Mouse (Mus musculus): ENCODE results near the gene Slx1b.
"Not testable (repeated sequence)": the region's sequence is repeated elsewhere in the genome, so short reads cannot be mapped to it uniquely, and the experiment has no call there.

Gene Slx1b

DNA sequence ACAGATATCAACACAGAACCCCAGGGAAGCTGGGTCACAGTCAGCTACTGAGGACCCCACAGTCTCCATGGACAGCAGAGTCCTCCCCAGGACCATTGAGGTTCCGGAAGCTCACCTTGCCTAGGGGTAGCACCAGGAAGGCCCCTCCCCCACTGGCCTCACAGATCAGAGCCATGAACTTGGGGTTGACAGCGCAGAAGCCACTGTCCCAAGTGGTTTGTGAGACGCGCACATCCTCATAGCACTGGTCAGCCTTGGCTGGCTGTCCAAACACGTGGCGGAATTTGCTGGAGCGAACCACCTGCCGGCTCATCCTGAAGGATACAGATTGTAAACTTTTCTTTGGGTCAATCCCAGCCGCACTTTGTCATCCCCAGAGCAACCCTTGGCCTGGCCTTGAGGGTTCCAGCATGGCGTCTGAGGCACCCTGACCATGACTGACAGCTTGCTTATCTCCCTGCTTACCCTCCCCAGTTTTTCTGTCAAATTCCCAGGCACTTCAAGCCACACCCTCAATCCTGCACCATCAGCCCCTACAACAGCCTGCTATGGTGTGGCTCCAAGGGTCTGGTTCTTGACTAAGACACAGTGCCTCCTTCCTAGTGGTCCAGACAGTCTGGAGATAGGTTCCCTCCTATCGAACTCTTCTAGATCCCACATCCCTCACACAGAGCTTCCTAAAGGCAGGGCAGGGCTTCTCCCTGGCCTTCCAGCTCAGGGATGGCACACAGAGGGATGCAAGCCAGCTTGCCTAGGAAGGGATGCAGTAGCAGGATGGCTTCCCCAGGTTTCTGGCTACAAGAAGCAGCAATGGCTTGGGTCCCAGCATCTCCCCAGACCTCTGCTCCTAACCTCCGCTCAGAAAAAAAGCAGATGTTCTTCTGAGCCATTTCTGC, 7.5 kb upstream of the Slx1b start:
- no peak for DNase-seq (ENCODE audit: low read depth, low spot score)

DNA sequence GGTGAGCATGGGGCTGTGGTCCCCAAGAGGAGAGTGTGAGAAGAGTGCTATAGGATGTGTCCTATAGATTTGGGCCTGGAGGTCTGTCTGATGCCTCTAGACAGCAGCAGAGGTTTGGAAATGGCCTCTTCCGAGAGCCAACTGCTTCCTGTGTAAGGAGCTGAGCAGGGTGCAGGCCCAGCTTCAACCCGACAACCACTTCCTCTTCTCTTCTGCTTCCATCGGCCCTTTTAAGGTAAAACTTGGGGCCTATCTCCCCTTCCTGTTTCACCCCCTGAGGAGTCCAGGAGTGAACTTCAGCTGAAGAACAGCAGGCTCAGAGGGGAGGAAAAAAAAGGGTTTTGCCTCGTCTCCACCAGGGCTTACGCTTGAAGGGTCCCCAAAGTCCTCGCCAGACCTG, 6.8 kb upstream of the Slx1b start:
- DNase-seq (ENCODE audit: low read depth, low spot score), result no peak

- DNase-seq (ENCODE audit: low read depth, low spot score), result no peak
These were observed 6.2 kb upstream of the Slx1b start for GRCm38 (mm10) chr7:126701559-126702357.

- peak; percentile 73 for DNase-seq (ENCODE audit: low read depth, low spot score)
These were observed 5.5 kb upstream of the Slx1b start for GRCm38 (mm10) chr7:126701070-126701469.

DNA sequence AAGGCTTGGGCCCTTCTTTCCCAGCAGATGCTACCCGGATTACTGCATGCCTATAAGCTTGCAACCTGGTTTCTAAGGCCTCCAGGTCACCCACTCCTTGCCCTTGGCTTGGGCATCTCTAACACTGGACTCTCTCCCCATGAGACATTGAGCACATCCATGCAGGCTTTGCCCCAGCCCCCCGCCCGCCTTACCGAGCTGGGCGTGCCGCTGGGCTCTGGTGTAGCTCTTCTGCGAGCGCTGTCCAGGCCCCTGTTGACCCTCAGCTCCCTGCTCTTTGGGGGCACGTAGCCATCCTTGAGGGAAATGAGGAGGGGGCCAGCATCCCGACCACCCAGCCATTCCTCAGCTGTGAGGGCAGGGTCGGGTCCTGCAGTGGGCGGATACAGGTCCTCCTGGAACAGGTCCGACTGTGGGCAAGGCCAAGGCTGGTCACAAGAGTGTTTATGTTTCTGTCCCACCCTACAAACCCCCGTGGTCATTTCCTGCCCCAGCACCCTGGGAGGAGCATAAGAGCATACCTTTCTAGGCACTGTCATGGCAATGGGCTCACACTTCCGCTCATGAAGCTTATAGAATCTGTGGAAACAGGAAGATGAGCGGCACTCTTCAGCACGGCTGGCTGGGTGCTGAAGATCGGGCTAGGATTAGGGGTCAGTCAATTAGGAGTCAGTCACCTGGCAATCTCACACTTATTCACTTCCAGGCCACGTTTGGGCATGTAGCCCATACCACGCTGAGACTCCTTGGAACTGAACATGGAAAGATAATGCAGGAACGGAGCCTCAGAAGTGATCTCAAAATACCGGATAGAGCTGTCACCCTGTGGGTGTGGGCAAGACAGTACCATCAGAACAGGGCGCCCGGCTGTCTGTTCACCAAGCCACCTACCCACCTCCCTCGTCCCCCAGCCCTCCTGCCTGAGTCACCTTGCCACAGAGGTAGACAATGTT, 4.8 kb upstream of the Slx1b start:
- DNase-seq (ENCODE audit: low read depth, low spot score), result no peak

GRCm38 (mm10) chr7:126697838-126698237, 2.3 kb upstream of the Slx1b start:
- no peak for DNase-seq (ENCODE audit: low read depth, low spot score)

DNA sequence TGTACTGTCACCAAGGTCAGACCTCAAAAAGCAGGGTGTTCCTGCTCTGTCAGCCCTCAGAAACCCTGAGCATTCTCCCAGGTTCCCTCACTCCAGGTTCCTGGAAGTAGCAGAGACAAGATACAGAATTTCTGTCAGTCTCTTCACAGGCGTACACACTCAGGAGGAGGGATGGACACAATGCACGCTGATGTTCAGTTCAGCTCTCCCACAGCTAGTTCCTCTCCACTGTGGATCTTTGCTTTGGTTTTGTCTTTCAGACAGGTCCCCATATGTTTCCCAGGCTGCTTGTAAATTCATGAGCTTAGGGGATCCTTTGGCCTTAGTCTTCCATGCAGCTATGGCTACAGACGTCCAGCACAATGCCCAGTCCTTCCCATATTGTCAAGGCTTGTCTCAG, 1.3 kb upstream of the Slx1b start:
- DNase-seq (ENCODE audit: low read depth, low spot score), result no peak

GRCm38 (mm10) chr7:126696303-126696702, 719 bp upstream of the Slx1b start:
- DNase-seq (ENCODE audit: low read depth, low spot score), result no peak

DNA sequence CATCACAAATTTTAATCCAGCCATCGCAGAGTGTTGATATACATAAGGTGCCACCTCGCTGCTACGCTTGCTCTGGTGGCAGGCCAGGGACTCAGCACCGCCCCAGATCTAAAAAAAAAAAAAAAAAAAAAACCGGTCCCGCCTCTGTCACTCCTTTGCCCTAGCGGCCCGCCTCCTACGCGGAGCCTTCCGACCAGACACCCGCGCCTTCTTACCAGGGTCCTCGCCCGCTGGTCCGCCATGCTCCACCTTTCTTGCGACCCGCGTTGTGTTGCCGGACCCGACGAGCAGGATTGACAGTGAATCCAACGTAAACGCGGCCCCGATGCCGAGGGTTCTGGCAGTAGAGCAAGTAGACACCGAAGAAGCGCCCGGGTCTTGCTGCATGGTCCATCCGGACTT, 373 bp downstream of the Slx1b start, which contains the start of gene Bola2:
TSS of gene Bola2 (plus strand) at position 192 of the 402 bp plus-strand sequence.
- DNase-seq (ENCODE audit: low read depth, low spot score), result no peak

DNA sequence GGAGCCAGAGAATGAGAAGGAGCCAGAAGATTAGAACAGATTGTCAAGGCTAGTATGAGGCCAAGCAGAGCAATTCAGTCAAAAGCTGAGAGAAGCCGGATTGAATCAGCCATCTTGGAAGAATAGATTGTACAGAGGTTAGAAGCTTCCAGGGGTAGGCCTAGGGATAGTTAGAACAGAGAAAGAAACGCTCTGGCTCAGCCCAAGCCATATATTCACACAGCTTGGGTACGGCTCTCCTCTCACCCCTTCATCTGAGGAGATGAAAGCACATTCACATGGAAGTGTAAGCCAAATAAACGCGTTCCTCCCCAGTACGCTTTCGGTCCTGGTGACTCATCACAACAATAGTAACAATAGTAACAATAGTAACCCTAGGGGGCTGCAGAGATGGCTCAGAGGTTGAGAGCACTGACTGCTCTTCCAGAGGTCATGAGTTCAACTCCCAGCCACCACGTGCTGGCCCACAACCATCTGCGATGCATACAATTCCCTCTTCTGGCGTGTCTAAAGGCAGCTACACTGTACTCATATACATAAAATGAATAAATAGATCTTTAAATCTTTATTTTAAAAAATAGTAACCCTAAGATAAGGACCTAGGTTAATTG, 1.0 kb downstream of the Slx1b start:
- DNase-seq (ENCODE audit: low read depth, low spot score), result no peak

GRCm38 (mm10) chr7:126693781-126694180, 1.8 kb downstream of the Slx1b start:
- no peak for DNase-seq (ENCODE audit: low read depth, low spot score)

DNA sequence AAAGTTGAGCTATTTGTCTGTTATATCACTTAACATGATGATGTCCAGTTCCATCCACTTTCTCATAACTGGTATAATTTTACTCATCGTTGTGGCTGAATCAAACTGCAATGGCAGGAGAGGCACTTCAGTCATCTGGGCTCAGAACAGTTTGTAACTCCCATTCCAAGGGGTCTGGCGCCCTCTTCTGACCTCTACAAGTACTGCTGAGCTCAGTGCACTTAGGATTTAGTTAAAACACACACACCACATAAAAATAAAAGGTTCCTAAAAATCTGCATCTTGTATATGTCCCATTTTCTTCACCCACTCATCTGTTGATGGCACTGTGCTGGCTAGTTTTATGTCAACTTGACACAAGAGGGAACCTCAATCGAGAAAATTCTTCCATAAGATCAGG, 2.3 kb downstream of the Slx1b start:
- peak; percentile 63 for DNase-seq (ENCODE audit: low read depth, low spot score)

DNA sequence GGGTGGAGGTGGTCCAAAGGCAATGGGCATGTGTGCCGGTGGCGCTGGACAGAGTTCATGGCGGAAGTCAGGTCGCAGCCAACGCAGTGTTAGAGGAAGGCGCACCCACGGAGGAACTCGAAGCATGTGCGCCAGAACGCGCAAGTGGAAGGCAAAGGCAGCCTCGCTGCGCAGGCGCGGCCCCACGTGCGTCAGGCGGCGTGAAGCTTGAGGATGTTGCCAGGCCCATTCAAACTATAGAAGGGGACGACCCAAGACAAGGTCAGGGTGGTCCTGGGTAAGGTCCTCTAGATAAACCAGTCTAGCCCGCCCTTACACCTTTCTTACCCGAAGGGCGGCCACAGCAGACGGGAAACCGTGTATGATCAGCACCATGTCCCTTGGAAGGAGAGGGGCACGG, 3.2 kb downstream of the Slx1b start:
- DNase-seq (ENCODE audit: low read depth, low spot score), result no peak

- DNase-seq (ENCODE audit: low read depth, low spot score), result no peak
These were observed 3.9 kb downstream of the Slx1b start for GRCm38 (mm10) chr7:126691676-126692075.

DNA sequence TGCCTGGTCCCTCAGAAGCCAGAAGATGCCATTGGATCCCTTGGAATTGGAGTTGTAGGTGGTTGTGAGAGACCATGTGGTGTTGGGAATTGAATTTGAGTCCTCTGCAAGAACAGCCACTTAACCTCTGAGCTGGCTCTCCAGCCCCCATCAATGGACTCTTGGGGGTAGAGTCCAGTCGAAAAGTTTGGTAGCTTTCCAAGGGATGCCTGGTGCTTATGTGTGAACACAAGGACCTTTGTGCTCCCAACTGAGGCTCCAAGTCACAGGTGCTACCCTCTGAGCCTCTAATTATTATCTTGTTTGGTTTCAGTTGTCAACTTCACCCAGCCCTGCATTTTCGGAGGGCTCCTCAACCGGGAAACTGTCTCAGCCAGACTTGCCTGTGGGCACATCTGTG, 4.8 kb downstream of the Slx1b start:
- DNase-seq (ENCODE audit: low read depth, low spot score), result no peak

DNA sequence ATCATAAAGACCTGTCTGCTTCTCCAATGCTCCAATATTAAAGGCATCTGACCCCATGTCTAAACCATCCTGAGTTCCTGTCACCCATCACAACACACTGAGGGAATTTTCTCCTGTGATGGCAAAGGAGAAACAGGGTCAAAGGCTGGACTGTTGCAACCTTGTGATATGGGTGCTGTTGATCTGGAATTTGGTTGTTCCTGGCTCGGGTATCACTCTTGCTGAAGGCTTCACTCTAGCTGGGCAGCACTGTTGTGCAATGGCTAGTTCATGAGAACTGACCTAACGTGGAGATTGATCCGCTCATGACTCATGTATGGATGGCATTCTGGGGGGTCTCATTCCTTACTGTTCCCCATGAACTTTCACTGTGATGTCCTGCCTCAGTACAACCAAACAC, 6.6 kb downstream of the Slx1b start:
- no peak for DNase-seq (ENCODE audit: low read depth, low spot score)

DNA sequence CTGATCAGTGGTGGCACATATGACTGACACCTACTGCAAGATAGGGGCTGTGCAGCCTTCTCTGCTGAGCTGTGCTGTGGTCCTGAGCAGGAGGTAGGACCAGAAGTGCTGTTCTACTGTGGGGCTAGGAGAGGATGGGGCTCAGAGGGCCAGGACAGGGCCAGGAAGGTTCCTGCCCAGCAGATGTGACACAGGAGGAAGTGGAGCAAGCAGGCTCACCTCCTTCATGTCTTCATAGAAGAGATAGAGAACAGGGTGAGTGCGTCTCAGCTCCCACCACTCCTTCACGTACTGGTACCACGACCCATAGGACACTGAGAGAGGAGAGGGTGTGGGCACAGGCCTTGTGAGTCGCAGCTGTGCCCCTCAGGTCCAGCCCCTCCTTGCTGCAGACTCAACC, 7.4 kb downstream of the Slx1b start:
- DNase-seq (ENCODE audit: low read depth, low spot score), result not testable (repeated sequence)

GRCm38 (mm10) chr7:126681221-126681620, 14.4 kb downstream of the Slx1b start:
- DNase-seq (ENCODE audit: low read depth, low spot score), result no peak

DNA sequence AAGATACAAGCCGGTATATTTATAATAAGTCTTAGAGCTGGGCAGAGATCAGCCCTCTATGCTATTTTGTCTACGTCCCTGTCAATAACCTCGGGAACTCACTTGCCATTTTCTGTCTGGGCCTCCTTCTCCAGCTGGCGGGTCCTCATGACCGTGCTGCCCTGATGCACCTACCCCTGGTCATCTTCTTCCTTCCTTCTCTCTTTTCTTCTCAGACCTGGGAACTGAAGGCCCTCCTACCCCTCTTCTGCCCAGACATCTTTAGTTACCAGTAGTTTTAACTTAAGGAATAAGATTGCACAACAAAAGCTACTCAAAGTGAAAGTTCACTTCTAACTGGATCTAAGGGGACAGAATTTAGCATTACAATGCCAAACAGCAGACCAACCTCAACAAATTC, 15.9 kb downstream of the Slx1b start:
- no peak for DNase-seq (ENCODE audit: low read depth, low spot score)

DNA sequence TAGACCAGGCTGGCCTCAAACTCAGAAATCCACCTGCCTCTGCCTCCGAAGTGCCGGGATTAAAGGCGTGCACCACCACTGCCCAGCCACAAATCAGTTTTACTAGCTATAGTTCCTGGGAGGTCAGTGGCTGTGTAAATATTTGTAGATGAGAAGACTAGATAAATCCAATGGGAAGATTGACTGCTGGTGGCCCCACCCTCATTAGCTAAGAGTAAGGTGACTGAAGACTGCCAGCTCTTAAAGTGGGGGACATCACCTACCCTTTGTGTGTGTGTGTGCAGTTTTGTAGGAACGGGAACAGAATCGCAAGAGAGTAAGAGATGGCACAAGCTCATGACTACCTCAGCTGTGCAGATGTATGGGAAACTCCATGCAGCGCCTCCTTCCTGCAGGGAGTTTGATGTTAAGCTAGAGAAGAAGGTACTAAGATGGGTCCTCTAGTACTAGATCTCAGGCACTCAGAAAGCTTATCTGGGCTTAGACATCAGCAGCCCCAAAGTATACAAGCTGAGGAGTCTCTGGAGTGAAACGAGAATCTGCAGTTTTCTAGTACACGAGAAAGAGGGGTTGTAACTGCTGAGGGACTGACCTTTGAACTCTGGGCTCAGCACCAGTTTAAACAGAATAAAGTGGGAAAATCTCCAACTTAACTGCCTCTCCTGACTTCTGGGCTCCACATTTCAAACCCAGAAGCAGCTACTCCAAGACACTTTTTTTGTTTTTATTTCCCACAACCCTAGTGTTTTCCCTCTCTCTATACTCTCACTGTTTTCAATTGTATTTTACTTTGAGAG, 16.8 kb downstream of the Slx1b start:
- no peak for DNase-seq (ENCODE audit: low read depth, low spot score)
